Mouse (Mus musculus) NIH3T3 (cell line): ENCODE results near the gene Nr1h4.
"Not testable (repeated sequence)": the region's sequence is repeated elsewhere in the genome, so short reads cannot be mapped to it uniquely, and the experiment has no call there.

ENCODE experiments used
- DNase-seq: peaks from one replicate; pipeline ENCODE4 v3.0.0-alpha.2; 2012; ENCODE audit warnings: low read depth

Nr1h4 gene

DNA sequence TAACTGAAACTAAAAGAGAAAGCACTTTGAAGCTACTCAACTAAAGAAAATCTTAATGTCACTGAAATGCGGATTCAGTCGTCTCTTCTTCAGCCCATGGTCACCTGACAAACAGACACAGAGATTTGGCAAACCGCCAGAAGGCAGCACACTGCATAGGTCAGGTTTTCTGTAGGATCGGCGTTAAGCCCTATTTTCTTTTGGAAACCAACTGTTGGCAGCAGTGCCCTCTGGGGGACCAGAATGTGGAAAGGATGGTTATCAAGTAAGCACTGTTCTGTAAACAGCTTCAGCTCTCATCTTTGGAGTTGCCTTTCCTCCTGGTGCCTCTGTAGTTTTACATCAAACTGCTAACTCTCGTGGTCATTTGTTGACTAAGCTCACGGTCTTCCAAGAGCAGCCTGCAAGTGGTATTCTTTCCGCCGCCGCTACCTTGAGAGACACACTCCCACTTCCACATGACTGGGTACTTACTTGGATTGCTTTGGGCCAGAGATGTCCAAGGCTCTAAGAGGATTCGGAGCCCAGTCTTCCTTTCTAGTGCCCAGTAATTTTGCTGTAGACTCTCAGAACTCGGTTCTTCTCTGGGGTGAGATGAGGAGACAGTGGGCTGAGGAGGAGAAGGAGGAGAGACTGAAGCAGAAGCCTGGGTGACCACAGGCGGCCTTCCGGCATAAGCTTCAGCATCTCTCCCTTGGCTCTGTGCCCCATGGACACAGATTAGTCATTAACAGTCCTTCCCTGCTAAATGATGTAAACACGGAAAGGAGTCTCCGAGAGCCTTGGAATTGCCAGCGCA lies at the start of gene Nr1h4:
TSS of gene Nr1h4 (minus strand) at position 657 of the 799 bp plus-strand sequence.
- peak; percentile 73 for DNase-seq

DNA sequence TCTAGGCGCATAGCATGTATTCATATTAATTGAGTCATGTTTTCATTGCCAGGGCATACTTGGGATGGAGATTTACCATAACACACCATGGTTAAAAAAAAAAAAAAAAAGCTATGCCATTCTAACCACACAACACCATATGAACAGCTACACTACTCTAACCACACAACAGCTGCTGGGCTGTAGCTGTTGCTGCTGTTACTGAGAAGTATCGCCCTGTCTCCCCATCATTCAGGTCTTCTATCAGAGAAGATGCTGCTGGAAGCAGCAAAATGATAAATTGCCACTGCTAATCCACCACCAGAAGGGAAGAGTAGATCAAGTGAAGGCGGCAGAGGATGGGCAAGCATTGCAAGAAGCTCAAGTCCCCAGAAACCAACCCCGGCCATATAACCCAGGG lies 45.4 kb upstream of the Nr1h4 start:
- DNase-seq = no peak

DNA sequence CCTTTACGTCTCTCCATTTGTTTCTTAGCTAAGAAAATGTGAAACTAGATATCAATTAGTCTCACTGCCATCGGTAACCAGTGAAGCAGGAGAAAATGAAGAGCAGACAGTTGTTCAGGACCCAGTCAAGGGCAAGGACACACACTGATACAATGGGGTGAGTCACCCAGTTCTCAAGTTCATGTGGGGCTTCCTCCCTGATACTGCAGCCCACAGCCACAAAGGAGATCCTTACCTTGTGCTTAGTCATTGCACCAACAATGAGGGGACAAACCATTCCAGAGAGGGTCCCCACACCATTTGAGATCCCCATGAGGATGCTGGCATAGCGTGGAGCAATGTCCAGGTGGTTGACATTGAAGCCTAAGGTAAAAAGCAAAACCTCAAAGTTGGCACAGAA lies 44.3 kb upstream of the Nr1h4 start:
- DNase-seq = no peak

DNA sequence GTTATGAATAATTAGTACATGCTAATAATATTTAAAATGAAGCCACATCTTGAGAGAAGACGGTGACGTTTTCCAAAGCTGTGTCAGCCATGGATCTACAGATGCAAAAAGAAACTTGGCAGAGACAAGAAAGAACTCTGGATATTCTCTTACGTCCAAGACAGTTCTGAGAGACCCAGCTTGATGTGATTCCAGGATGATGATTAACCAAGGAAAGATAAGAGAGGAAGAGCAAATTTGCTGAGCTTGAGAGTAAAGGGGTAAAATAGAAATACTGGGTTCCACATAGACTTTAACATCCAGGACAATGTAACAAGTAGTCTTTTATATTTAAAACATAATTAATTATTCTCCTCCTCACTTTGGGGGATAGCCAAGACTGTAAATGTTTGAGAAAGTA lies 40.0 kb upstream of the Nr1h4 start:
- no peak for DNase-seq

DNA sequence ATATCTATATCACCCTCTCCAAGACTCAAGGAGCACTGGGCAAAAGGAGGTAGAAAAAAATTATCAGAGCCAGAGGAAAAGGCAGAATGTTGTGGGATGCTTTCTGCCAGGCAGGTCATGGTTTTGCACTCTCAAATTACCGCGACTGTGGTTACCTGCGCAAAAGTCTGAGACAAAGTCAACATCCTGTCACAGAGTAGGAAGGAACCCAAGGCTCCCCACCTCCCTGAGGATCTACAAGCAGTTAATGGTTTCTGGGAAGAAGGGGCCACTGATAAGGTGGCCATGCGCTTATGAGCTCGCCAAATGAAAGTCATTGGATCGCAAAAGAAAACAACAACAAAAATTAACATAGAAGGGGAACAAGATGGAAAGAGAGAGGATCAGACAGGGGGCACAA lies 39.6 kb upstream of the Nr1h4 start:
- DNase-seq = no peak

DNA sequence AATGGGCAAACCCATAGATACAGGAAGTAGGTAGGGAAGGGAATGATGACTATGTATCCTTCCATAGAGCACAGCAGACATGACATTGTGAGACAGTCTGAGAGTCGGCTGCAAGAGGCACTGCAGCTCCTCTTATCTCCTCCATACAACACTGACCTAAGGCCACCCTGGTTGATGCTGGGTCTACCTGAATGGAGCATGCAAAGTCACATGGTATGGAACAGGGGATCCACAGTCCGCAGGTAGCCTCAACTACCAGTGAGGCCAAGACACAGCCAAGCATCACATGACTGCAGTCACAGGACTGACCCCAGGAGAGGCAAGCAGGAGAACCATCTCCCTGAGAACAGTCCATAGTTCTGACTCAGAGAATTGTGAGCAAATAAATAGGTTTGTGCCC lies 34.0 kb upstream of the Nr1h4 start:
- DNase-seq = no peak

DNA sequence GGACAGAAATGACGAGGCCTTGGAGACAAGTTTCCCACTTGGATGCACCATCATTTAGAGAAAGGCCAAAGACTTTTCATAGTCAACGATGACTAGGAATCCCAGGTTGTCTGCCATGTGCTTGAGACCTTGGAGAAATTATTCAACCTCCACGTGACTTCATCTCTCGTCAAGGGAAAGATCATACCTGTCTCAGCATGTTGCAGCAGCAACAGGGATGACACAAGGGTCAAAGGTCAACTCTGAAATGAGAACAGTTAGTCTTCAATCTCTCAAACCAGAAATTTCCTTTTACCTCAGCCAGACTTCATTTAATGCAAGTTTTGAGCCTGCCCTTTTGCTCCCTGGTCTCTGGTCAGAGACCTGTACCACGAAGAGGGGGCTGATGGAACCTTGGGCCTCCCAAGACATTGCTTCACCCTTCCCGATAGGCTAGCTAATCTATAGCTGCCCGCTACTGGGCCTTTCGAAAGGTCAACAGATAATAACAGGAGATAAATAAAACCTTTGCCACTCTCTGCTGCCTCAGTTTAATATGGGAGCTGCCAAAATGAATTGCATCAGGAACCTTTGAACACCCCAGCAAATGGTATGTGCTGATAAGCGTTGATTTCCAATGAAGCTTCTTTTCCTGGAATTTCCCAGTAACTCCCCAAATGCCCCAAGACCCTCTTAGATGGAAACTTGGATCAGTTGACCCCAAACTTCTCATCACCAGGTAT lies 32.1 kb upstream of the Nr1h4 start:
- no peak for DNase-seq

DNA sequence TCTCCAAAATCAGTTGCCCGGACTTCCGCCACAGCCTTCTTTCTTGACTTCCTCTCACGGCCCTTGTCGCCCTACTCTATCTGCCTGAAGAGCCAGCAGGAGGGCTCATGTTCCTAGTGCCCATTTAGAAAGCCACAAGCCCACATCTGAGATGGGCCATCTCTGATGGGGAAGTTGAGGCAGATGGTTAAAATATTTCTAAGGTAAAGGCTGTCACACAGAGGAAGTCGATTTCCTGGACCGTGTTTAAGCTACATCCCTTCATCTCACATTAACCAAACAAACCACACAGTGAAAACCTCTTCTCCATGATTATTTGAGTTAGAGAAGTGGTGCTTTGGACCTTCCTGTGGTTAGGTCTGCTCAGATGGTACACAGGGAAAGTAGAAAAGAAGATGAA lies 28.7 kb upstream of the Nr1h4 start:
- DNase-seq = no peak

DNA sequence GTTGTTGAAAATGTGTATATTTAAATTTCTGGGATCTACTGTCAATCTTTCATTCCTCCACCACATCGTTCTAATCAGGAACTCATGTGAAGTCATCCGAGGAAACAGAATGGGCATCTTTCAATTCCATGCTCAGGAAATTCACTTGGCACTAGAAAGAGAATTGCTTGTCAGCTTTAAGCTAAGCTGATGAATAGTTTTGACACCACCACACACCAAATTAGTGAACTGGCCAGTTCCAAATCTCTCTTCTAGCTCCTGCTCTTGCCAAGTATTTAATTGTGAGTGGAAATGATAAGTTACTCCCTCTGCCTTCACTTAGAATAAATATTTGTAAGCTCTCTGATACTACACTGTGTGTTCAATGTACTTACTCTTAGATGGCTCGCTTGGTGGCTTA lies 26.0 kb upstream of the Nr1h4 start:
- DNase-seq = no peak

DNA sequence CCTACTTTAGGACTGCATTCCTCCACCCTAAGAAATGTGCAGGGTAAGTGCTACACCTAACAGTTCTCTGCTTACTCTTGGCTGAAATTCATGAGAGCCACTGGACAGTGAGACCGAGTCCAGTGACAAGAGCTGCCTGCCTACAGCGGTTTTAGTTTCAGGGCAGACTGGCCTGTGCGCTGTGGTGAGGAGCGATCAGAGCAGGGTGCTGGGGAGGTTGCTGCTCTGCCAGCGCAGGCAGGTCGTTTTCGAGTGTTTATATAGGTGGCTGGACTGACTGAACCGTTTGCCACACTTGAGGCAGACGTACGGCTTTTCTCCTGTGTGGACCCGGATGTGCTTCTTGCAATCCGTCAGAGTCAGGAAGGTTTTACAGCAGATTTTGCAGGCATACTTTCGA lies 21.5 kb upstream of the Nr1h4 start:
- not testable (repeated sequence) for DNase-seq

DNA sequence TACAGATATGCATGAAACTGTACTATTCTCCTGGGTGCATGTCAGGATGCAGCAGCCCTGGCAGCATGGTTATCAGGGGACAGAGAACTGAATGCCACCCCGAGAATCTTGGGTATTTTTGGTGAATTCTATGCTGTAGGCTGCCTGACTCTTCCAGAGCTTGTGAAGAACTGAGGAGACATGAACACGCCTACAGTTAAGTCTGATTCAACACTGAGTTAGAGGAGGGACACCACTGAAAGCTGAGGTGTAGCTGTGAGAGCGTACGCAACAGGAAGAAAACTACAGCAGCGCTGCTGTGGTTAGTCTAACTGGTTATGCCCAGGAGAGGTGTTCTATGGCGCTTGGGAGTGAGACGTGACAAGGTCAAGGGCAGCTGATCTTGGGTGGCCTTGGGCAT lies 20.5 kb upstream of the Nr1h4 start:
- not testable (repeated sequence) for DNase-seq

DNA sequence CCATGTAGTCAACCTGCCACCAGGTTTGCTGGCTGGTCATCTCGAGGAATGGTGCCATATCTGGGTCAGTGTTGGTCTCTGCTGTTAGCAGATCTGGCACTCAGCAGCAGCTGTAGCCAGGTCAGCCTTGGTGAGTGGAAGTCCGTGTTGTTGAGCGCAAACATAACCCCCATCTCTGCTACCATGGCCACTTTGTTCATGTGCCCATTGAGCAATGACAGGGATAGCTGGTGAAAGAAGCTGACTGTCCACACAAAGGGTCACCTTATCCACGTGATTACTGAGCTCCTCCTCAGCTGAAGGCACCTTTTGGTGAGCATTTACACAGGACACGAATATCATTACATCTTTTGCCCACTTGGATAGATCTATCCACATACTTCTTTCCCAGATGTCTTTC lies 19.6 kb upstream of the Nr1h4 start:
- DNase-seq = no peak

DNA sequence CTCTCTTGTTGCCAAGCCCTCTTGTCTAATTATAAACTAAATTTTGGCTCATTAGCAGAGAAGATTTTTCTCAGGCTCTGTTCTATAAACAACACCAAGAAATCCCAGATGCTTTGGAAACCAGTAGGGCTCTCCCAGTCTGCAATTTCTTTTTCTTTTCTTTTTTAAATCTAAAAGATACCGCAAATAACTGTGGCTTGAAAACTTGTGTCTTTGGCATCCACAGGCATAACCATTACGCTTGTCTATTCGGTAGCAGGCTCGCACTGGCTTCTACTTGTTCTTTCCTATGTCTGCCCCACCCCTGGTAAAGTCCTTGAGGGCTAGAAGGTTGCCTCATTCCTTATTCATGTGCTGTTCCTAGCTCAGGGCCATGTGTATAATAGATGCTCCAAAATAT lies 18.3 kb upstream of the Nr1h4 start:
- peak; percentile 27 for DNase-seq

DNA sequence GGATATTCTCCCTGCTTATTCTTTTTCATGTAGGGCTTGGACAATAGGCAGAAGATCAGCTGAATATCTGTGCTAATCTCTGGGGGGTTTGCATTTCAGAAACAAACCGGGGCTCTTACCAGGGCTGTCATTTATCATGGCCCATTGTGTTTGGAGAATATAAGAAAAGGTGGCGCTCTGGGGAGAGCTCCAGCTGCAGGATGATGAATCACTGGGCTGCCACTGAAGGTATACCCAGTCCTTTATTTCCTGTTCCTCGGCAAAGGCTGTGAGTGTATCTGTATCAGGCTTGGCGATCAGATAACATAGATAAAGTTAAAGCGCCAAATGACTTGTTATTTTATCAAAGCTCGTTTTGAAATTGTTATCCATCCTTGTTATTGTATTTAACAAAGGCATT lies 14.6 kb upstream of the Nr1h4 start:
- no peak for DNase-seq

DNA sequence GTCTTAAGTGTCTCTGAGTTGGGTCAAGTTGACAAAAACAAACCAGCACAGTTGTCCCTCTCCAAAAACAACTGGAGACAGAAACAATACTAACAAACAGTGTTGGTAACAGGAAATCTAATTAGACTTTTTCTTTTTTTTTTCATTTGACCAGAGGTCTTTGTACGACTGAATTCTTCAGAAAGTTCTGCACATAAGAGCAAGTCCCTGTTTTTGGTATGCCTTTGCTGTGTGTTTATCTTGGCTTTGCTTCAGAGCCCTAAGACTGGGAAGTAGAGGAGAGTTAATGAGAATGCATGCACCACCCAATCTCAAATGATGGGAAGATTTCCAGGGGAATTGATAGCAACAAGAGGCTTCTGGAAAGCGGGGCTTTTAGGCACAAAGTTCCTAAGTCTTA lies 13.6 kb upstream of the Nr1h4 start:
- no peak for DNase-seq

DNA sequence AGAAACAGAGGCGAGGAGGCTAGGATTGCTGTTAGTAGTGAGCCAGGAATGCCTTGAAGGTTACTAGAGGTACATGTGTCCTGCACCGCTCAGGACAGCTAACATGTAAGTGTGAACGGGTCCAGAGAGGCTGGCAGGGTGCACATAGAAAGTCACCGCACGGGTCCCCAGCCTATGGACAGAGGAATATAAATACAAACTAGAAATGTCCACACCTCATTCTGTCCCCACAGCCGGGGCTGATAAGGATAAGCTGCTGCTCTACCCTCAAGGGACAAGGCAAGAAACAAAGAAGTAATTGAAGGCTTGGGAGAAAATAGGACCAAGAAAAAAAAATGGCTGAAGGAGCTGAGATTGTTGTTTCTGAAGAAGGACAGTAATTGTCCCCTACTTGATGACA lies 10.5 kb upstream of the Nr1h4 start:
- DNase-seq = no peak

DNA sequence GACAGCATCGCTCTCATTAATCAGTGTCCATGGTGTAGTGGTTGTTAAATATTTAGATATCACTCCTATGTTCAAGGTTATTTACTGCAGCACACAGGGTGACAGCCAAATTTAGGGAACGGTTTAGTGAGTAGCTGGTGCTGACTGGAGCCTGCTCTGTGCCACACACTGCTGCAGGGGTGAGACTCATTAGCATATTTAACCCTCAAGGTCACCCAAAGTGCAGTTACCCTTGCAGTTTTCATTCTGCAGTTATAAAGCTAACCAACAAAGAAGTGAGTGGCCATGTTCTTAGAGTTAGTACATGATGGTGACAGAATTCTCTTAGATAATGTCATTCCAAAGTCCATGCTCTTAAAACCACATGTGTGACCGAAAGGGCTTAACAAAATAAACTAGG lies 8.9 kb upstream of the Nr1h4 start:
- no peak for DNase-seq

DNA sequence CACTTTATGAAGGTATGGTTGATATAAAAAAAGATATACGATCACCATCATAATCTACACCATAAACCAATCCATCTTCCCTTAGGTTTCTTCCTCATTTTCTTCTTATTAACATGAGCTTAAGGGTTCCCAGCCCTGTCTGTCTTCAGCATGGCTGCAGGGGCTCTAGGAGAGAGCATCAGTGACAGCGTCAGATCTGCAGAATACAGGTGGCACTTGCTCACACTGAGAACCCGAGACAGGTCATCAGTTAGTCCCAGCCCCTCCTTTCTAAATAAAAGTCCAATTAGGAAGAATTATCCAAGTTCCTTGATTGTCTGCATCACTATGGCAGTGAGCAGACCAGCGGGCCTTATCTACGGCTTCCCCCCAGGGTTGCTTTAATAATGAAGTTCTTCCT lies 934 bp downstream of the Nr1h4 start:
- no peak for DNase-seq

DNA sequence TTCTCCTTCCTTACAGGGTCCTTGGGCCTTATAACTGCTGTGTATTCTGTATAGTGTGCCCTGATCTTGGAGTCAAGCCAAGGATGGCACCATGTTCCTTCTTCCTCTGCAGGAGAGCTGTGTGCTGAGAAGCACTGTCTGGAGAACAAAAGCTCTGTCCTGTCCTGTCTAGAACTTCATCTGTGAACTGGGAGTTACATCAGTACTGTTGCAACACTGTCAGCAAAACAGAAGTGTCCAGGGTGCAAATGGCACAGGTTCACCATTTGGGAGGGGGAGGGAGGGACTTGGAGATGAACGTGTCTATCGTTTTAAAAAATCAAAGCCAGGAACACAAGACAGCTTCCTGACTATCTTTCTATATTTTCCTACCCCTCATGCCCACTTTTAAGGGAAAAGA lies 1.4 kb downstream of the Nr1h4 start:
- peak; percentile 40 for DNase-seq

DNA sequence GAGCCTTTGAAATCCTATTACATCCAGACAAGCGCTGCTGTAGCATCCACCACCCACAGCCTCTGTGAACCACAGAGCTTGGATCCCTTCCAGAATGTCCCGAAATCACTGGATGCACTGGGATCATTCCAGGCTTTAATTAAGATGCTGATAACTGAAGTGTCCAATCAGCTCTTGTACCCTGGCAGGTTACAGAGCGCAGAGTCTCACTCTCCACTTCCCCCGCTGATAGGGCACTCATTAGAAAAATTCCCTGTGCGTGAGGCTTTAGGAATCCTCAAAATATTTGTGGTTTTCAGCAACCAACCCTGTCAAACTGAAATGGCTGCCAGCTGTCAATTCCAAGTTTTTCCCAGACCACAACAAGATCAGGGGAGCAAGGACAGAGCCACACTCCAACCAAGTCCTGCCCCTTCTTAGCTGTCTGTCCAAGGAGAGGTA lies 2.2 kb downstream of the Nr1h4 start:
- DNase-seq = peak; percentile 90

DNA sequence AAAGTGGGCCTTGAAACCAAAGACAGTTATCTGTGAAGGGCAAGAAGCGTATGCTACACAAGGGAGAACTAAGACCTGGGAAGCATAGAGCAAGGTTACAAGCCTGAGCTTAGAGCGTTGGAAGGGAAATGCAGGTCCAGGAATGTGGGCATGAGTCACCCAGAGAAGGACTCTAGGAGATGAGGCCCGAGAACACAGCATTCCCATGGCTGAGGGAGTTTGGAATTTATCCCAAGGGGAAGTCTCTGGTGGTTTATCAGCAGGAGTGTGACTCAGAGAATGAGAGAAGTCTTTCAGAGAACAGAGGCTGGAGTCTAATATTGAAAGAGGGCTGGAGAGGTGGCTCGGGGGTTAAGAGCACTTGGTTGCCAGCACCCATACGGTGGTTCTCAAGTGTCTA lies 6.3 kb downstream of the Nr1h4 start:
- peak; percentile 96 for DNase-seq

DNA sequence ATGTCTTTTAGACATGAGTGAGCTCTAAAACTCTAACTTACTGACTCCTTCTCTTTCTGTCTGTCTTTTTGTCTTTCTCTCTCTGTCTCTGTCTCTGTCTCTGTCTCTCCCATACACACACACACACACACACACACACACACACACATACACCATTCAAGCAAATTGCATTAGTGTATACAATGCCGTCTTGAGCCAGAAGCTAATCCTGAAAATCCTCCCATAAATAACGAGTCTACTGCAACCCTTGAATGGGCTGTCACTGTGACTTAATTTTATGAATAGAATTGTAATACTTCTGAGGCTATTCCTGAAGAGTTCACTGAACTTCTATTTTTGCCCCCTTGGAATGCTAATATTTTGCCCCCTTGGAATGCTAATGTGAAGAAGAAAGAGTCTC lies 7.6 kb downstream of the Nr1h4 start:
- DNase-seq = no peak

DNA sequence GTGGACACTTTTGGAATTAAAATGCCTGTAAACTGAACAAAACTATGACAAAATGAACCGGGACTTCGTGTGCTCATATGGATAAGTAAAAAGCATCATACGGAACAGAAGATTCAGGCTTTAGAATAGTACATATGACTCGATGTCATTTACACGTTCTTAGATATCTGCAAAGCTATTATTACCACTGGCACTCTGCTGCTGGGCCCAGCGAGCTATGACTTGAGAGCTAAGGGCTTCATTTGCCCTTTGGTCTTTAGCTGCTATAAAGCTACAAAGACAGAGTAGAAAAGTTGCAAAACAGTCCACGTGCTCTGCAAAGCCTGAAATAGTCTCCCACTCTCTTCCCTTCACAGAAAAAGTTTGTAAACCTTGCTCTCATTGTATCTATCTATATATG lies 10.9 kb downstream of the Nr1h4 start:
- no peak for DNase-seq
